15 mouse cellular contexts compared by ENCODE assay signal in the genomic region with DNA sequence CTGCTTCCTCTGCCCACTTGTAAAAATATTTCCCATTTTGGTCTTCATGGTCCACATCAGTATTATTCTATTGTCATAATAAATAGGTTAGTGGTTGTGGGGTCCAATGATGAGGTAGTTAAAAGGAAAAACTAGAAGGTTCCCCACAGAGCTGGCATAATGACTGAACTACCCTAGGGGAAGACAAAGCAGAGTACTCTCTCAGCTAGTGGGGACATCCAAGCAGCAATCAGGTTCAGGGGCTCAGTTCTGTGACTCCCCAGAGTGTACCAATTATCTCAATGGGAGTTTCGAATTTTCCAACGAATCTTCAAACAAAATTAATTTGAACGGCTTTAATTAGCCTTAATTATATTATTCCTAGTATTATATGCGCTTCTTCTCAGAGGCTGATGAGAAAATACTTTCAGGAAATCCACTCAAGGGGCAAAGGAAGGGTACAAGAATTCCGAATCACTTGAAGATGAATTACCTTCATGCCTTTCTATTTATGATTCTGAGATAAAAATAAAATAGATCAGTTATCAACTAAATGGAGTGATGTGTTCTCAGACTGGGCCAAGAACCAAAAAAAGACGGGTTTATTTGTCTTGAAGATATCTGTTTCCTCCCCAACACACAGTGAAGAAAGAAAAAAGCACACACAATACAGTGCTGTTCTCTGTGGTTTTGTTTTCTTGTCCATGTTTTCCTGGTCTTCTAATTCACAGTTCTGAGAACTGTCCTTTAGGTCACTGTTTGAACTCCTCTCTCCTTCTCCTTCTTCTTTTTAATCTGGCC.
A peak's percentile ranks its signal among the peaks of the same experiment; 100 is the strongest.
DNase-seq lines count a peak whose midpoint lies in the region; ATAC-seq and TF ChIP-seq lines count a peak whose summit lies in the region.
"Had no signal": no experiment of that assay in that cellular context is flagged by ENCODE, and none has a peak within 500 bp of the region (broad histone marks: within the 10 kb centered on the region; RNA-seq: fewer than 3 reads in every experiment).

No protein-coding gene starts in this region.

- H3K27me3 ChIP-seq in forebrain, embryonic 14.5 days (replicated peaks; ENCODE audit: control insufficient read depth, insufficient read depth, low read length): no peaks in the 10 kb centered on the region
- H3K27me3 ChIP-seq in forebrain, embryonic 10.5 days (ENCODE audit: poor library complexity, severe bottlenecking): no peaks in the 10 kb centered on the region
- H3K27me3 ChIP-seq in midbrain, embryonic 10.5 days (ENCODE audit: low read depth, poor library complexity, severe bottlenecking): no peaks in the 10 kb centered on the region
- no peaks in the 10 kb centered on the region for H3K27me3 ChIP-seq in midbrain, embryonic 16.5 days (ENCODE audit: control insufficient read depth, insufficient read depth, low read depth, low read length)
- no peaks in the 10 kb centered on the region for H3K27me3 ChIP-seq in midbrain, embryonic 11.5 days (ENCODE audit: control insufficient read depth, insufficient read depth, low read length)
- no peaks in the 10 kb centered on the region for H3K27me3 ChIP-seq in forebrain, postnatal 0 days (ENCODE audit: insufficient read depth, low read length)
- H3K27me3 ChIP-seq: forebrain, embryonic 12.5 days; heart, embryonic 12.5 days had no signal

- H3K4me1 ChIP-seq in forebrain, embryonic 14.5 days (ENCODE audit: control insufficient read depth, insufficient read depth, low read length): no peaks in the 10 kb centered on the region
- H3K4me1 ChIP-seq in forebrain, embryonic 10.5 days: peaks cover 7% of the 10 kb centered on the region; the same call in 1 of the 2 replicates
- H3K4me1 ChIP-seq in midbrain, embryonic 10.5 days: peaks cover 3% of the 10 kb centered on the region
- H3K4me1 ChIP-seq in midbrain, embryonic 16.5 days (ENCODE audit: control insufficient read depth, insufficient read depth, low read length): peaks cover 2% of the 10 kb centered on the region; the same call in 1 of the 2 replicates
- peaks cover 2% of the 10 kb centered on the region; the same call in 1 of the 2 replicates for H3K4me1 ChIP-seq in midbrain, embryonic 11.5 days (ENCODE audit: control insufficient read depth, insufficient read depth, low read length)
- no peaks in the 10 kb centered on the region for H3K4me1 ChIP-seq in forebrain, postnatal 0 days (ENCODE audit: insufficient read depth)

- no peak overlapping the region for H3K4me3 ChIP-seq in forebrain, embryonic 14.5 days (ENCODE audit: low read depth, low read length)
- no peak overlapping the region for H3K4me3 ChIP-seq in forebrain, embryonic 10.5 days
- H3K4me3 ChIP-seq in midbrain, embryonic 10.5 days: no peak overlapping the region
- H3K4me3 ChIP-seq in midbrain, embryonic 16.5 days (ENCODE audit: low read depth, low read length): no peak overlapping the region
- H3K4me3 ChIP-seq in midbrain, embryonic 11.5 days (ENCODE audit: low read depth, low read length): no peak overlapping the region
- H3K4me3 ChIP-seq in forebrain, postnatal 0 days (ENCODE audit: low read depth, low read length): no peak overlapping the region
- H3K4me3 ChIP-seq: forebrain, embryonic 12.5 days; heart, embryonic 12.5 days had no signal

- TF ChIP-seq CTCF in forebrain, postnatal 0 days (IDR thresholded peaks at IDR 0.05; ENCODE audit: low read depth): no peak

- H3K9me3 ChIP-seq in forebrain, embryonic 14.5 days (replicated peaks; ENCODE audit: control insufficient read depth, low read length): no peaks in the 10 kb centered on the region
- no peaks in the 10 kb centered on the region for H3K9me3 ChIP-seq in forebrain, embryonic 10.5 days
- no peaks in the 10 kb centered on the region; the same call in 1 of the 2 replicates for H3K9me3 ChIP-seq in midbrain, embryonic 10.5 days (replicated peaks)
- H3K9me3 ChIP-seq in midbrain, embryonic 16.5 days (replicated peaks; ENCODE audit: control insufficient read depth, low read length, poor library complexity, severe bottlenecking): no peaks in the 10 kb centered on the region
- no peaks in the 10 kb centered on the region for H3K9me3 ChIP-seq in midbrain, embryonic 11.5 days (ENCODE audit: control insufficient read depth, low read length)
- H3K9me3 ChIP-seq in forebrain, postnatal 0 days (ENCODE audit: low read length): no peaks in the 10 kb centered on the region
- H3K9me3 ChIP-seq: forebrain, embryonic 12.5 days; heart, embryonic 12.5 days had no signal

- 39% methylated on average over 6 of the region's 6 CpGs for WGBS in forebrain, embryonic 14.5 days
- 63% methylated on average over 6 of the region's 6 CpGs for WGBS in forebrain, embryonic 10.5 days
- WGBS in midbrain, embryonic 10.5 days: 81% methylated on average over 6 of the region's 6 CpGs
- WGBS in midbrain, embryonic 16.5 days: 38% methylated on average over 6 of the region's 6 CpGs
- WGBS in midbrain, embryonic 11.5 days: 71% methylated on average over 6 of the region's 6 CpGs
- 36% methylated on average over 6 of the region's 6 CpGs for whole genome bisulfite sequencing in forebrain, postnatal 0 days

- H3K36me3 ChIP-seq in forebrain, embryonic 14.5 days (ENCODE audit: control insufficient read depth, insufficient read depth, low read length): no peaks in the 10 kb centered on the region
- no peaks in the 10 kb centered on the region for H3K36me3 ChIP-seq in forebrain, embryonic 10.5 days (replicated peaks)
- no peaks in the 10 kb centered on the region for H3K36me3 ChIP-seq in midbrain, embryonic 10.5 days
- H3K36me3 ChIP-seq in midbrain, embryonic 16.5 days (ENCODE audit: control insufficient read depth, insufficient read depth, low read length): no peaks in the 10 kb centered on the region
- no peaks in the 10 kb centered on the region for H3K36me3 ChIP-seq in midbrain, embryonic 11.5 days (ENCODE audit: control insufficient read depth, insufficient read depth, low read length)
- H3K36me3 ChIP-seq in forebrain, postnatal 0 days (ENCODE audit: insufficient read depth): no peaks in the 10 kb centered on the region
- H3K36me3 ChIP-seq: forebrain, embryonic 12.5 days; heart, embryonic 12.5 days had no signal

- H3K4me2 ChIP-seq in forebrain, embryonic 14.5 days (ENCODE audit: low read length): no peak overlapping the region
- no peak overlapping the region for H3K4me2 ChIP-seq in midbrain, embryonic 16.5 days (ENCODE audit: low read length)
- no peak overlapping the region for H3K4me2 ChIP-seq in midbrain, embryonic 11.5 days
- H3K4me2 ChIP-seq in forebrain, postnatal 0 days (ENCODE audit: low read depth): no peak overlapping the region
- H3K4me2 ChIP-seq: forebrain, embryonic 12.5 days; heart, embryonic 12.5 days had no signal

- ATAC-seq in forebrain, embryonic 14.5 days: no peak; the same call in 1 of the 2 replicates
- ATAC-seq in midbrain, embryonic 16.5 days: no peak
- peak; percentile 50; the same call in 1 of the 2 replicates for ATAC-seq in midbrain, embryonic 11.5 days (ENCODE audit: low FRiP score)
- no peak; the same call in 1 of the 2 replicates for ATAC-seq in forebrain, postnatal 0 days
- ATAC-seq: intestine, embryonic 16.5 days; liver, postnatal 0 days had no signal

- peak; percentile 23 for DNase-seq in forebrain, embryonic 14.5 days (ENCODE audit: low spot score)
- no peak for DNase-seq in forebrain, embryonic 10.5 days (ENCODE audit: extremely low spot score, low spot score)
- no peak for DNase-seq in midbrain, embryonic 10.5 days (ENCODE audit: low spot score)
- DNase-seq in midbrain, embryonic 11.5 days (ENCODE audit: low spot score, missing footprints): no peak
- no peak for DNase-seq in gastrocnemius, postnatal 25 days
- no peak for DNase-seq in gastrocnemius, adult 8-10 months (ENCODE audit: low spot score in 2 of 2)
- no peak for DNase-seq in forebrain, postnatal 0 days
- DNase-seq: cerebellum, adult 9-10 months; liver, postnatal 0 days; lung, postnatal 36 days; thymus, postnatal 25 days had no signal

- no peak overlapping the region for H3K27ac ChIP-seq in forebrain, embryonic 14.5 days (ENCODE audit: low read depth, low read length)
- no peak overlapping the region for H3K27ac ChIP-seq in forebrain, embryonic 10.5 days
- H3K27ac ChIP-seq in midbrain, embryonic 10.5 days (replicated peaks): 0 out of 2 replicates have a peak overlapping the region, but pooled peaks have one; percentile 55
- H3K27ac ChIP-seq in midbrain, embryonic 16.5 days (ENCODE audit: low read length): no peak overlapping the region
- no peak overlapping the region; the same call in 1 of the 2 replicates for H3K27ac ChIP-seq in midbrain, embryonic 11.5 days (ENCODE audit: low read depth, low read length)
- no peak overlapping the region for H3K27ac ChIP-seq in forebrain, postnatal 0 days (ENCODE audit: low read depth, low read length)
- H3K27ac ChIP-seq: forebrain, embryonic 12.5 days had no signal

- H3K9ac ChIP-seq in forebrain, embryonic 14.5 days (ENCODE audit: low read length): no peak overlapping the region
- no peak overlapping the region for H3K9ac ChIP-seq in midbrain, embryonic 16.5 days (ENCODE audit: low read depth, low read length)
- no peak overlapping the region for H3K9ac ChIP-seq in midbrain, embryonic 11.5 days (ENCODE audit: low read length)
- H3K9ac ChIP-seq in forebrain, postnatal 0 days: no peak overlapping the region
- H3K9ac ChIP-seq: forebrain, embryonic 12.5 days; heart, embryonic 12.5 days; liver, postnatal 0 days had no signal
